Mouse (Mus musculus) kidney, adult 8-10 months (tissue): ENCODE data around the gene Crybg1.

Experiments
- DNase-seq, 2 experiments: peaks; one replicate each; pipeline ENCODE4 v3.0.0; 2022

Gene Crybg1

DNA sequence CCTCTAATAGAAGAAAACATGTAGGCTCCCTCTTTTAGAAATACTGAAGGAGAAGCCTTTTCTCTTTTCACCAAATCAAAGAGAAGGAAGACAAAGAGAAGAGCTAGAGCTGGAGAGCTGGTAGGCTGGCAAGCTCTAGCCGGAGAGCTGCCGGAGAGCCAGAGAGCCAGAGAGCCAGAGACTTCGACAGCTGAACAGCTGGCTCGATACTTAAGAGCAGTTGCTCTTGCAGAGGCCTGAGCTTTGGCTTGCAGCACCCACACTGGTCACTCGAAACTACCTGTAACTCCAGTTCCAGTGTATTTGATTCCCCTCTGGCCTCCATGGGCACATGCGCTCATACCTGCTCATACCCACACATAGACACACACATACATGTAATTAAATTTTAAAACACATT lies 68.3 kb downstream of the Crybg1 start:
- no peak for DNase-seq

DNA sequence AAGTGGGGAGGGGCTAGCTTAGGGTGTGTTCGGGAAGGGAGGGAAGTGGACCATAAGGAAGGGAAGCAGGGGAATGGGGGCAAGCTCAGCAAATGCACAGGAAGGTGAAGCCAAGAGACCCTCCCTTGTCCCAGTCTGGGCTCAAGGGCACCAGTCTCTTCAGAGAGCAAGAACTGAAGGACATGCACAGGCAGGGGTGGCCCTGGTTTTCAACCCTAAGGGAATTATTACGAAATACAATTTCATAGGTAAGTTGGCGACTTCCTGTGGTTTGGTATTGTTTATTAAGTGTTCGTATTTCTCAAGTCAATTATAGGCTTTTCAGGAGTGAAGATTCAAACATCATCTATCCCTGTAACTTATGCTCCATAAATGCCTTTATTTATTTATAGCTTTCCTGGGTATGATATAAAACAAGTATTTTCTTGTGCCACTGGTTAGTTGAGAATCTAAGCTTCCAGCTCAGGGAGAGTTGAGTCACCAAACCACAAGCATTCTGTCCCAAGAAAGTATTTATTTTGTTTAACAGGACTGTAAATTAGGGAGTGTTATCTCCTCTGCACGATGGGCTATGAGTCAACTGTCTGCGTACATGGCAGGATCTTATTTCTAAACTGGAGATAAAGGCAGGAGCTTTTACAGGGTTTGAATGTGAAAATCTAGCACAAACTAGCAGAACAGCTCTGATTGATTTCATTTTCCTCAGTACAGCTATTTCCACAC lies 69.7 kb downstream of the Crybg1 start:
- no peak for DNase-seq

DNA sequence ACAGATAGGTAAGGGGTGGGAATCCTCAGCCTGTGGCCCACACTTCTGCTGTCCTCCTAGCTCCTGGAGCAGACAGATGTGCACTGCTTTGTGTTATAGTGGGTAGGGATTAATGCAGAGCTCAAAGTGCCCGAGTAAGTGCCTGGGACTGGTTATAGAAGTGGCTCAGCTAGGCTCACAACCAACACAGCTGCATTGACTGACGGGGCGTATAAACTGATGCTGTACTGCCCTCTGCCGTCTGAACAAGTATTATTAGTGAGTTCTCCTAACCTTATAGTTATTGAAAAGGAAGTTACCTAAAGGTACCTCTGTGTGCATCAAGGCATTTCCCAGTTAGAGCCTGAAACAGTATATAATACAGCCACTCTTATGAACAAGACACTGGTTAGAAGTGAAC lies 77.6 kb downstream of the Crybg1 start:
- peak; percentile 68 to 77 for DNase-seq

DNA sequence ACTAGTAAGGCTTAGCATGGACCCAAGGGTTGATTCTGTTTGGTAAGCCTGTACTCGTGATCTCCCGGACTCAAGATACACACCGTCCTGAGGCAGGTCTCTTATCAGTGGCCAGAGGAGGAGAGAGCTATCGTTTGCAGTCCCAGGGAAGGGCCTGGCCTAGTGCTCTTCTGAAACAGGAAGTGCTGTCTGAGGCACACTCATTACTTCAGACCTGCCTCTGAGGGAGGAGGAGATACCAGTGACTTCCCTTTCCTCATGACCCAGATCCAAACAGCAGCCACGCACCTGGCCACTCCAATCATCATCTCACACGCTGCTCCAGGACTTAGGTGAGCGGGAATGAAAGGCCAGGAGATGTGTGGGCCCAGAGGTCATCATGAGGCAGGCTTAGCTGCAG lies 79.5 kb downstream of the Crybg1 start:
- DNase-seq, result no peak

DNA sequence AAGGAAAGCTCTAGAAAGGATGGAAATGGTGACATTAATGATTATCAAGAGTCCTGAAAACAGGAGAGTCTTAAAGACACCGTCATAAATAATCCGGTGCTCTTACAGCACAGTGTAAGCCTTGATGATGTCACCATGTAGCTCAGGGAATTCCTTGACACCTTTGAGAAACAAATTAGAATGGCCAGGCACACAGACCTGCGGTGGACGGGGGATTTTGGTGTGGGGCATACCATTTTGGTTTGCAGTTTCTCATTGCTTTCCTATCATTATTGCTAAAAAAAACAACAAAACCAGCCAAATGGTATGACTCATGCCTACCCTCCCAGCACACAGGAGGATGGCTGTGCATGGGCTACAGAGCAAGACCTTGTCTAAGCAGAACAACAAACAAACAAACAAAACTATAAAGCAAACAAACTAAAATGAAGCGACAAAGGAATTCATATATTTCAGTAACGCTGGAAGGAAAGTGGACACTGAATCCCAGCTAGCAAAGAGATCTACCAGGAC lies 82.7 kb downstream of the Crybg1 start:
- no peak for DNase-seq

DNA sequence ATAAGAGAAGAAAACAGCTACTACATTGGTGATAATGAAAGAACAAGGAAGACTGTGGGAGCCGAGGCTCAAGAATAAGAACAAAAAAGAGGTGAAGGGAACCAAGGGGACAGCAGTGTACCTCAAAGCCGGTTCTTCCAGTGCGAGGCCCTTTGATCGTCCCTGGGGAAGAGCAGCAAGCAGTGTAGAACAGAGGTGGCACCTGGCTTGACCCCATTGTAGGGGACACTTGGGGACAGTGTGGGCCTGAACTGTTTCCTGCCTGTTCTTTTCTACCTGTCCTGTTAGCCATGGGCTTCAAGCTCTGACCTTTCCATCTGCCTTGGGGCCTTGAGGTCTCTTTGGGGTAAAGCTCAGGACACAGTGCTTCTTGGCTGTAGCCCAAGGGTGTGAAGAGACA lies 85.7 kb downstream of the Crybg1 start:
- DNase-seq, result no peak

DNA sequence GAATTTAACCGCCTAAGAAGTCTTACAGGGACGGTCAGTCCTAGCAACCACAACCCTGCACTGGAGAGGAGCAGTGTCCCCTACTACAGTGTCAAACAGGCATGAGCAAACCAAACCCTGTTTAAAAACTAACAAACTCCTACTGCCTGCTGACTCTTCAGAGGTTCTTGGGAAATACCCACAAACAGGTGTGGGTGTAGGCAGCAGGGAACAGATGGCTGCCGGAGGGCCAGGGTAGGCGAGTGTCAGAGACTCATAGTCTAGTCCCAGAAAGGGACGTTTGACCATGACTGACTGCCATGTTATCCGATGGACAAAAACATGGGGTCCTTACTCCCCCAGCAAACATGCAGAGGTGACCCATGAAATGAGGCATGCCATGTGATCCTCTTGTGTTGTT lies 97.7 kb downstream of the Crybg1 start:
- DNase-seq, result no peak

DNA sequence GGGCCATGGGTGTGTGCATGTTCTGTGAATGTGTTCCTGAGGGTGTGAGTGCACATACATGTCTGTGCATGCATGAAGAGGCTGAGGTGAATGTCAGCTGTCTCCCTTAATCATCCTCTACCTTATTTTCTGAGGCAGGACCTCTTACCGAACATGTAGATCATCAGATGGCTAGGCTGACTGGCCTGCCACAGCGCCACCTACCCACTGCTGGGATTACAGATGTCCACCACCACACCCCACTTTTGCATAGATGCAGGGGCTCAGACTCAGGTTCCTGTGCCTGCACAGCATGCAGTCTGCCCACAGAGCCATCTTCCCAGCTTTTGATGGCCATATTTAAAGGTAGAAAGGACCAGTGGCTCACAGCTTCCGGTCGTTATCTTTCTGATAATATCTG lies 103.9 kb downstream of the Crybg1 start:
- peak in 1 of 2 experiments; percentile 30 for DNase-seq

DNA sequence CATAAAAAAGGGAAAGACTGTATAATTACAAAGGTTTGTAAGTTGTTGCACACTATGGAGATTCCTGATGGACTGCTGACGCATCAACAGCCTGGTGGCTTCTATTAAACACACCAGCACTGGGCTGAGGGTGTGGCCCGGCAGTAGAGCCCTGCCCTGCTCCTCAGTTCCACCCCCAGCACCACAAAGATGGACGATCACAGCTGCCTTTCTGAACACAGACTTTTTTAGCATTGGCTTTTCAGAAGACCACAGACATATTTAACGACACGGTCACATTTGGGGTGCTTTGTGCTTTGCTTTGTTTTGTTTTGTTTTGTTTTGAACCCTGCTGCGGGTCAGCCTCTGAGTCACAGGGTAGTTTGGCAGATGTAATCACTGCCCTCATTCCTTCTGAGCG lies 105.0 kb downstream of the Crybg1 start:
- no peak for DNase-seq

DNA sequence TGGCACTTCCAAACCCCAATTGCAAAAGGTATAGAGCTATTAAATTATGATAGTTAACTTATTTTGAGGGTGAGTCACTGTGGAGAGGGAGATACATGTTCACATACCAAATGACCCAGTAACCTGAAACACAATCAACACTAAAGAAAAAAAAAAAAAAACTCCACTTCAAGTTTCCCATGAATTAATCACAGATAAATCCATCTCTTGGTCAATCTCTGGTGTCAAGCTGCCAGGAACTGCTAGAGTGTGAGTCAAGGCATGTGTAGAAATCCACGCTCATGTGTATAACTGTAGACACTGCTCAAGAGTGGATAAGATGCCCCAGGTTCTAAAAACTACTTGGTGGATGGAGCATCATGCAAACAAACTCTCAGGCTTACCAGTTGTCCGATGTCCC lies 109.5 kb downstream of the Crybg1 start:
- DNase-seq, result no peak

DNA sequence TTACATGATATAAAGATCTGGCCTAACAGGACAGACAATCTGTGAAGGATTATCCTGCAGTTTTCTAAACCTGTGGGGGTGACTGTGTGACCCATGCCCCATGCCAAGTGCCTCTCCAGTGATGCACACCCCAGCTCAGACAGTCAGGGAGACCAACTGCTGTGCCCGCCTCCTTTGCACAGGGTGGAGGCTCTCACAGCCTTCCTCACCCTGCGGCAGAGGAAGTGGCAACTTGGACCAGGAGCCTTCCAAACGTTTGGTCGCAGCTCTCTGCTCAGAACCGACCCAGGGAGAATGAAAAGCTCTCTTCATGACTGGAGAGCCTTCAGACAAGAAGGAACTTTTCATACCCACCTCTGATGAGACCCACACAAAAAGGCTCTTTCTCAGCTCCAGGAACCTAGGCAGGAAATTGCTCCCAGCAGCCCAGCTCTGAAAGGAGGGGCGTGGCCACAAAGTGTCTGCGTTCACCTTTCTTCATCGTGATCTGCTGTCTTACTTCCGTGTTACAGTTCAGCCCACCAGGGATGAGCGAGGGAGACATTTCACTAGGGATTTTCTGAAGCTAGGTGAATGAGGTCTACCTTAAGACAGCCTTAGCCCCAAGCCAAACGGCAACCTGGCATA lies 110.6 kb downstream of the Crybg1 start:
- no peak for DNase-seq

DNA sequence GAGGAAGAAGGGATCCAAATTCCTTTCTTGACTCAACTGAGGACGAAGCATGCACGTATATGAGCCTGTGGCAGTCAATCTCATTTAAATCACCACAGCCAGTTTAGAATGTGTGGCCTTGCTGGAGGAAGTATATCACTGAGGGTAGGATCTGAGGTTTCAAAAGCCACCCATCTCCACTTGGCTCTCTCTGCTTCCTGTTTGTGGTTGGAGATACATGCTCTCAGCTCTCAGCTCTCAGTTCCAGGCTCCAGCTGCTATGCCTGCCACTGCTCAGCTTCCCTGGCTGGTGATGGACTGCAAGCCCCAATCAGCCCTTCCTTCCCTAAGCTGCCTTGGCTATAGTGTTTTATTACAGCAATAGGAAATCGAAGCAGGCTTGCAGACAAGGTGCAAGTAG lies 119.1 kb downstream of the Crybg1 start:
- no peak for DNase-seq

DNA sequence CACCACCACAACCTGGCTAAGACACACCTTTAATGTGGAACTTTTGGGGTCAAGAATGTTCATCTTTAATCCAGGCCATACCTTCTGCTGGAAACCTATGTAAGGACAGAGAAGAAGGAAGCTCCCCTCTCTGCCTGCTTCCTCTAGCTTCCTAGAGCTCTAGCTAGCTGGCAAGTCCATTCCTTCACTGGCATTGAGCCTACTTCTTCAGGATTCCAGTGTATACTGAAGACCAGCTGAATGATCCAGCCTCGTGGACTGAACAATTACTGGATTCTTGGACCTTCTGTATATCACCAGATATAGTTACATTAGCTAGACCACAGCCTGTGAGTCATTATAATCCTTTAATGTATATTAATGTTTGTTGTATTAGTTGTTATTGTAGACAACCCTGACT lies 121.4 kb downstream of the Crybg1 start:
- DNase-seq, result no peak

DNA sequence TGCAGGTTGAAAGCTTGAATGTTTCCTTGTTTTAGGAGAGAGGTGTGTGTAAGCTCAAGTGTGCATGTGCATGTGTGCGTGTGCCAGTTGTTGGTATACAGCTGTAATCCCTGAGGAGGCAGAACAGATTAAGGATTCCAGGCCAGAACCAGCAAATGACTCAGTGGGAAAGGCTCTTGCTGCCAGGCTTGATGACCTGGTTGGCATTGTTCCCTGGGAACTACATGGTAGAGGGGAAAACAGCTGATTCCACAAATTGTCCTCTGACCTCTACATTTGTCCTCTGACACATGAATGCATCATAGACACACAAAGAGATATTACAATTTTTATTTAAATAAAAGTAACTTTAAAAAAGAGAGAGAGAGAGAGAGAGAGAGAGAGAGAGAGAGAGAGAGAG lies 122.5 kb downstream of the Crybg1 start:
- DNase-seq, result no peak

DNA sequence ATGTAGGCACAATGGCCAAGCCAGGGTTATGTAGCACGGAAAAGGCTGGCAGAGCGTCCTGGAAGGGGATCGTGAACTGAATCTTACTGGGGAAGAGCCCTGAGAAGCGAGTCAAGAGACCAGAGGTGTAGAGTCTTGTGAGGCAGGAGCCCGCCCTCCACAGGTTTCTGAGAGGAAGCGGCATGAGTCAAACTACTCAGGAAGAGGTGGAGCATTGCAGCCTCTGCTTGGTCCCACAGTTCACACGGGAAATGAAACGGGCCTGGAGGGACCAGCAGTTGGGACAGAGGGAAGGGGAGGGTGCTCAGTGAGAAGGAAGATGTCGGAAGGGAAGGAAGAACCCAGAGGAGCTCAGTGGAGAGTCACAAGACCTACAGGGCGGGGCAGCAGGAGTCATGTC lies 123.9 kb downstream of the Crybg1 start:
- DNase-seq, result no peak

DNA sequence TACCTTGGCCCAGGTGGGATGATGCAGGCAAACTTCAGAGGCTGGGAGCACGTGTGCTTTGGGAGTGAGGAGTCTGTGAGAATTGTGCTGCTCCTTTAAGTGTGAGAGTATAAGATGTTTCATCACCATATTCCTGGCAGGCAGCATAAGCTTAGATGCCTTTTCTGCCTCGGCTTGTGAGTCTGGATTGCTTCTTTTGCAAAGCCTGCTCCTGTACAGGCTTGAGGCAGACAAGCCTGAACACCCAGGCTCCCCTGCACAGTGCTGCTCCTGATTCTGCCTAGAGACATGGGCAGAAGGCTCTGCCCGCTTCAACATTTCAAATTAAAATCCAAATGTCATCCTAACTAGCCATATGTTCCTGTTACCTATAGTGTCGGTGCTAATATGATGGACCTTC lies 128.5 kb downstream of the Crybg1 start:
- no peak for DNase-seq

DNA sequence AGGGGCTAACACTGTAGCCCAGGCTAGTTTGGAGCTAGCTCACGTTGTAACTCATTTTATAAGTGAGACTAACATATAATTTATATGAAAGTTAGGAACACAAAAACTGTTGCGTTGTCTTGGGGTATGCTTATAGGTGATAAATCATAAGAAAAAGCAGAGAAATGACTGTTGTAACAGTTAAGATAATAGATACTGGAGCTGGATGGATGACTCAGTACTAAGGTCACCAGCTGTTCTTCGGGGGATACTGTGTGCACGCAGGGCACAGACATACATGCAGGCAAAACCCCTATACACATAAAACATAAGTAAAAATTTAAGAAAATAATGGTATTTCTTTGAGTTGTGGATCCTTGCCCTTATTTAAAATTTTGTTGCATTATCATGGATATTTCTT lies 130.1 kb downstream of the Crybg1 start:
- DNase-seq, result no peak

DNA sequence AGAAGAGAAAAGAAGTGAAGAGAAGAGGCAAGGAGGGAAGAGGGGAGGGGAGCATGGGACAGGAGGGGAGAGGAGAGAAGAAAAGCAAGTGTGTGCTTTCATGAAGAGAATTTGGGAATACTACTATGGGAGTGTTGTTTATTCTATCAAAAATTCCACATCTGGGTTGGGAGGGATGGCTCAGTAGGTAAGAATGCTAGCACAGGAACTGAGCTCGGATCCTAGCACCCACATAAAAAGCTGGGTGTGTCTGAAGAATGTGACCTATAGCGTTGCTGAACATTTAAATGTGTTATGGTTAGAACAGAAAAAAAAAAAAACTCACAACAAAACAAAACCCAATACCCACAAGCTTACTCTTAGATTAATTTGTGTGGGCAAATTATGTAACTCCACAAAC lies 133.0 kb downstream of the Crybg1 start:
- DNase-seq, result no peak

DNA sequence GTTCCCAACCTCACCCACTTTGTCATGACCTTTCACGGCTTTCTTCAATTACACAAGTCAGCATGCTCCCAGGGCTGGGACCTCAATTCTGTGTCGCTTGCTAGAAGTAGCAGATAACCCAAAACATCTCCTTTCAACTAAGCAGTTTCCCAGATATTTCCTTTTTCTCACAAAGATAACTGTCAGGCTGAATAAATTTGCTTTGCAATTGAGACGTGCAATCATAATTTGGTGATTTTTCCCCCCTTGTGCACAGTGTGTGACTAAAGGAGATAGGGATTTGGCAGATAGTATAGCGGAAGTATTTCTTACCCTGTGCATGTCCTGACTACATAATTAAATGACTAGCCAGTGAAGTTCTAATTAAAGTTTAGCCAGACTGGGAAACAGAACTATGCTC lies 134.8 kb downstream of the Crybg1 start:
- DNase-seq, result no peak

DNA sequence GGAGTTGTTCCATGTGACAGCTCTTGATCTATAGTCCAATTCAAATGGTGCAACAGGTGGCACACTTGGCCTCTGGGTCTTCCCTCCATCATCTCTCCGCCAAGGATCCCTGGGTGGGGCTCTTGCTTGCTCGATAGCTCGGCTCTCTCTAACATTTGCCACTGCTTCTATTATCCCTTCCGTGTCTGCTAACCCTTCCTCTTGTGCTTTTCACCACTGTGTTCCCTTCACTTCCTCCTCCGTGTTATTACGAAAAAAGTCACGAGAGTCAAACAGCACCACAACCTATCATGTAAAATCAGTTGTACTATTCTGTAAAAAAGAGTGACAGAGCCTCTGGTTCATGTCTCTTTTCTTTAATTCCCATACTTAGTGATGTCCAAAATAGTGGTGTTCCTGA lies 137.2 kb downstream of the Crybg1 start:
- no peak for DNase-seq

DNA sequence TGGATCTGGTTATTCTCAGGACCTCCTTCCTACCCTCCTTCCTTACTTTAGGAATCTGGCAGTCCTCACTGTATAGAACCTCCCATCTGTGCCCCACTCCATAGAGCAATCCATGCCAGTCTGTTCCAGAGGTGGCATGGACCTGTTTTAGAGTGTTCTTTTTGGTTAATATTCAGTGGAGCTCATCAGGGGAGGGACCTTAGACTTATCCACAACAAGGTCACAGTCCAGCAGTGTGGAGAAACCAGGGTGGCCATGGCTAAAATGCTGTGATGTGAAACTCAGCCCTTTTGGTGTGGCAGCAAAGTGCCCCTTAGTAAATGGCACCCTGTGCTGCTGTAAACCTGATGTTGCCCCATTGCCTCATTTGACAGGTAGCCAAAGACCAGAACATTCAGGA lies 139.8 kb downstream of the Crybg1 start:
- peak; percentile 56 to 60 for DNase-seq

DNA sequence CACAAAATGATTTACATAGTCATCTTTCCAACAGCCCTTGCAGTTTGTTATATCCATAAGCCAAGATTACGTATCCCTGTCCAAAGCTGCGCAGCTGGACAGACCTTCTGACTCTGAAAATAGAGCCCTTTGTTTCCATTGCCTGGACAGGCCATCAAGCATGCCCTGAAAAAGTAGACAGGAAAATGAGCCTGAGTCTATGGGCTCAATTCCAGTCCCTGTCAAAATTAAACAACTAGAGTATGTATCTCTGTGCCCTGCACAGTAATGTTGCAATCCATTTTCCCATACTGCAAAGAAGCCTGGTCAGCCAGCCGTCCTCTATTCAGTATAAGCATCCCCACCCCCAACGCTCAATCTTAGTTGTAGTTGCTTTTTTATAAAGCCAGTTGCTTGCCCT lies 141.8 kb downstream of the Crybg1 start:
- no peak for DNase-seq

DNA sequence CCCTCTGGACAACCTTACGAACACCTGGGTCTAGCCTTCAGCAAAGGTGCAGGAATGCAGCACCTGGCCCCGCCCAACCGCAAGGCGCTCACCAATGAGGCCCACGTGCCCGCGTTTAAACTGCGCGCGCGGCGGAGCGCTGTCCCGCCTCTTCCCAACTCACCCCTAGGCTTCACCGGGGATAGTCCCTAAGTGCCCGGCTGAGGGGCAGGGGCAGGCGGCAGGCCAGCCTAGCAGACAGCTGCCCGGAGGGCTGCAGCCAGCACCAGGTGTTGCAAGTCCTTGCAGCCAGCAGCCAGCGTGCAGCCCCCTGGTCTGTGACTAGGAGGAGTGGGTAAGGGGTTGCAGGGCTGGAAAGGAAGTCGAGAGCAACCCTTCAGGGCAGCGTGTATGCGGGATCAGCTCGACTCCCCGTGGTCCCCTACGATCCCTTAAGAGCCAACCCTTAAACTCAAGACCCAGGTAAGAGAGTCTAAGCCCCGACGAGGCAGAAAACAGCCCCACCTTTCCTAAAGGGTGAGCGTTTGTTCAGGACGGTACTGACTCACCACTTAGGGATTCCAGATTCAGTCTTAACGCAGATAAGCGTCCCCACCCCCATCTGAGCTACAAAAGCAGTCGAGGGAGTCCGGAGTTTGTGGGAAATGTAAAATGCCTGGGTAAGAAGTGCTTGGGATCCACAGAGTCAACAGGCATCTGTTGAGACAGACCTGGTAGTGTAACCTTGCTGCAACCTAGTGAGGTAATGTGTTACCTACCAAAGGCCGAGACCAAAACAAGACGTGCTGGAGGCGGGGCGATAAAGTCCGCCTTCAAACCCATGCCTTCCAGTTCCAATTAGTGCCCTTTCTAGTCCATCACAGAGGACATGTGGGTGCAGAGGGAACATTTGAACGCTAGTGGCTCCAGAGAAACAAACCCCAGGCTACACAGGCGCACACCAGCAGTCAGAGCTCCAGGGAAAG lies 142.7 kb downstream of the Crybg1 start:
- peak; percentile 89 for DNase-seq
